ENCODE assay signal across 9 mouse cellular contexts in the genomic region with DNA sequence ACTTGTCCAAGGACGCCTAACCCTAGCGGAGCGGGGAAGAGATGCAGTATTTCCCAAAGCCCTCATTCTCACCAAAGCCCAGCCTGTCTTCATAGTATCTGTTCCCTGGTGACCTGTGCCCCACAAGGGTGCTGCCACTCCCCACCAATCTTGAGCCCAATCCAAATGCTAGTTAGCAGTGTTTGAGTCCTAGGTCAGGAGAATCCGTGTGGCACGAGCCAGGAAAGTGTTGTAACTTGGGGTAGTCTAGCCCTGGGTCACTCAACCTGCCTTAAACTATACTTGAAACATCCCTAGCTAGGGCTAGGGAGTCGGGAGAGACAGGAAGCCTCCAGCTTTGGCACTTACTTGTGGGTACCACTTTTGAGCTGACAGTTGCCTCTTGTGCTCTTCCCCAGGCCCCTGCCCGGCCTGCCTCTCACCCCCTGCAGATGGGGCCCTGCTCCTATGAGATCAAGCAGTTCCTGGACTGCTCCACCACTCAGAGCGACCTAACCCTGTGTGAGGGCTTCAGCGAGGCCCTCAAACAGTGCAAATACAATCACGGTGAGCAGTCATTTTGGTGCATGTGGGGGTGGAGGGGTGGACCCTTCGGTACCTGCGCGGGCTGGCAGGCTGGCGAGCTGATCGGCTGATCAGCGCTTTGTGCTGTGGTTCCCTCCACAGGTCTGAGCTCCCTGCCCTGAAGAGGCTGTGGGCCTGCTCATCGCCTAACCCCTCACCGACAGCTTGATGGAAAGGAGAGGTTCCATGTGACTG. TPM values are rescaled to one million over a fixed set of nuclear protein-coding genes. Genes with fewer than 3 reads are reported as not detected.
A peak's percentile ranks its signal among the peaks of the same experiment; 100 is the strongest.
DNase-seq lines count a peak whose midpoint lies in the region; ATAC-seq and TF ChIP-seq lines count a peak whose summit lies in the region.
"Had no signal": no experiment of that assay in that cellular context is flagged by ENCODE, and none has a peak within 500 bp of the region (broad histone marks: within the 10 kb centered on the region; RNA-seq: fewer than 3 reads in every experiment).

No protein-coding gene starts in this region.

- TF ChIP-seq CTCF in cerebellum, adult 2 months (IDR thresholded peaks at IDR 0.05; ENCODE audit: borderline replicate concordance, insufficient read depth, low read depth, low read length): no peak
- TF ChIP-seq CTCF in lung, adult 2 months (IDR thresholded peaks at IDR 0.05; ENCODE audit: insufficient read depth, low read length): no peak

- H3K4me1 ChIP-seq in cerebellum, adult 2 months (ENCODE audit: control insufficient read depth, insufficient read depth, low read length): peaks cover 12% of the 10 kb centered on the region
- peaks cover 3% of the 10 kb centered on the region; the same call in 1 of the 2 replicates for H3K4me1 ChIP-seq in lung, adult 2 months (ENCODE audit: control insufficient read depth, insufficient read depth, low read length)
- peaks cover 35% of the 10 kb centered on the region for H3K4me1 ChIP-seq in heart, embryonic 15.5 days (replicated peaks)
- peaks cover 39% of the 10 kb centered on the region for H3K4me1 ChIP-seq in neural tube, embryonic 15.5 days
- peaks cover 29% of the 10 kb centered on the region for H3K4me1 ChIP-seq in limb, embryonic 10.5 days

- peak overlapping the region; percentile 79 for H3K9ac ChIP-seq in heart, embryonic 15.5 days
- H3K9ac ChIP-seq in neural tube, embryonic 15.5 days (replicated peaks): no peak overlapping the region

- H3K9me3 ChIP-seq in heart, embryonic 15.5 days (replicated peaks): no peaks in the 10 kb centered on the region
- no peaks in the 10 kb centered on the region for H3K9me3 ChIP-seq in neural tube, embryonic 15.5 days (replicated peaks)
- no peaks in the 10 kb centered on the region for H3K9me3 ChIP-seq in limb, embryonic 10.5 days (replicated peaks)

- no peak for ATAC-seq in heart, embryonic 15.5 days (replicated peaks; ENCODE audit: insufficient number of reproducible peaks, insufficient read depth, low FRiP score, low read depth)
- ATAC-seq in neural tube, embryonic 15.5 days (ENCODE audit: low FRiP score): no peak

- H3K27me3 ChIP-seq in cerebellum, adult 2 months (ENCODE audit: control insufficient read depth, insufficient read depth, low read length): no peaks in the 10 kb centered on the region
- peaks cover 10% of the 10 kb centered on the region; the same call in 1 of the 2 replicates for H3K27me3 ChIP-seq in heart, embryonic 15.5 days
- H3K27me3 ChIP-seq in neural tube, embryonic 15.5 days (replicated peaks): peaks cover 5% of the 10 kb centered on the region; the same call in 1 of the 2 replicates
- H3K27me3 ChIP-seq in limb, embryonic 10.5 days (ENCODE audit: low read depth, poor library complexity, severe bottlenecking): peaks cover 78% of the 10 kb centered on the region

- peak overlapping the region; percentile 77 for H3K4me2 ChIP-seq in heart, embryonic 15.5 days
- peak overlapping the region; percentile 91 for H3K4me2 ChIP-seq in neural tube, embryonic 15.5 days

- H3K36me3 ChIP-seq in heart, embryonic 15.5 days: no peaks in the 10 kb centered on the region
- H3K36me3 ChIP-seq in neural tube, embryonic 15.5 days: no peaks in the 10 kb centered on the region
- no peaks in the 10 kb centered on the region for H3K36me3 ChIP-seq in limb, embryonic 10.5 days

- no peak for DNase-seq in cerebellum, adult 2 months
- DNase-seq in cerebellum, adult 9-10 months: no peak
- no peak for DNase-seq in lung, adult 2 months
- DNase-seq in lung, postnatal 36 days: no peak
- no peak for DNase-seq in limb, embryonic 10.5 days (ENCODE audit: low spot score)
- DNase-seq in gastrocnemius, adult 8-10 months (ENCODE audit: low spot score in 2 of 2): no peak

- no peak for TF ChIP-seq POLR2A in cerebellum, adult 2 months (IDR thresholded peaks at IDR 0.05; ENCODE audit: borderline replicate concordance, insufficient read depth, low read length)
- no peak for TF ChIP-seq POLR2A in lung, adult 2 months (IDR thresholded peaks at IDR 0.05; ENCODE audit: borderline replicate concordance, extremely low read depth, low read depth, low read length)

- H3K27ac ChIP-seq in cerebellum, adult 2 months (ENCODE audit: insufficient read depth, low read length): no peak overlapping the region
- H3K27ac ChIP-seq in heart, embryonic 15.5 days: peak overlapping the region; percentile 90; the same call in 1 of the 2 replicates
- H3K27ac ChIP-seq in neural tube, embryonic 15.5 days (replicated peaks): no peak overlapping the region
- H3K27ac ChIP-seq in limb, embryonic 10.5 days: no peak overlapping the region

- WGBS in cerebellum, adult 2 months: 45% methylated on average over 18 of the region's 18 CpGs
- WGBS in lung, adult 2 months: 55% methylated on average over 18 of the region's 18 CpGs
- WGBS in heart, embryonic 15.5 days: 41% methylated on average over 18 of the region's 18 CpGs
- WGBS in neural tube, embryonic 15.5 days: 42% methylated on average over 18 of the region's 18 CpGs
- WGBS in limb, embryonic 10.5 days: 33% methylated on average over 18 of the region's 18 CpGs

- peak overlapping the region; percentile 49 for H3K4me3 ChIP-seq in cerebellum, adult 2 months (replicated peaks; ENCODE audit: insufficient read depth, low read depth, low read length)
- peak overlapping the region; percentile 11 for H3K4me3 ChIP-seq in lung, adult 2 months (replicated peaks; ENCODE audit: extremely low read depth, low read depth, low read length)
- peak overlapping the region; percentile 73 for H3K4me3 ChIP-seq in heart, embryonic 15.5 days
- peak overlapping the region; percentile 64 for H3K4me3 ChIP-seq in neural tube, embryonic 15.5 days (replicated peaks)
- H3K4me3 ChIP-seq in limb, embryonic 10.5 days: no peak overlapping the region

RNA-seq across cellular contexts. Expression of a gene that starts 0.8 kb away (rescaled TPM):
- polyA plus RNA-seq in cerebellum, adult 2 months (2012; rRNA removed): 2.3 and 3.0 TPM in 2 replicates
- 83.9 and 89.2 TPM in 2 replicates for polyA plus RNA-seq in lung, adult 2 months (2012; rRNA removed)
- 25.6 and 38.1 TPM in 2 replicates for polyA plus RNA-seq in heart, embryonic 15.5 days (2015; fragmentation: Nextera tagmentation; extraction: Ambion mirVana)
- polyA plus RNA-seq in neural tube, embryonic 15.5 days (2015; fragmentation: Nextera tagmentation; extraction: Ambion mirVana): 18.6 and 25.4 TPM in 2 replicates
- polyA plus RNA-seq in limb, embryonic 10.5 days (2016; fragmentation: Nextera tagmentation; extraction: Ambion mirVana): 39.6 and 68.1 TPM in 2 replicates
- total RNA-seq in gastrocnemius, adult 8-10 months (2022): 1 to 10 TPM in 3 of 4 experiments, under 1 TPM in 1; 0.77 to 2.3 (median 1.4) TPM

RNA-seq across cellular contexts. Expression of a gene that starts 3.4 kb away (rescaled TPM):
- 0.54 and 0.70 TPM in 2 replicates for polyA plus RNA-seq in cerebellum, adult 2 months (2012; rRNA removed)
- polyA plus RNA-seq in lung, adult 2 months (2012; rRNA removed): 12.6 and 15.8 TPM in 2 replicates
- polyA plus RNA-seq in heart, embryonic 15.5 days (2015; fragmentation: Nextera tagmentation; extraction: Ambion mirVana): 0.68 and 0.71 TPM in 2 replicates
- polyA plus RNA-seq in neural tube, embryonic 15.5 days (2015; fragmentation: Nextera tagmentation; extraction: Ambion mirVana): 2.3 TPM in 2 replicates
- polyA plus RNA-seq in limb, embryonic 10.5 days (2016; fragmentation: Nextera tagmentation; extraction: Ambion mirVana): 0.20 and 0.49 TPM in 2 replicates
- not detected for total RNA-seq in gastrocnemius, adult 8-10 months (2022)

RNA-seq across cellular contexts. Expression of a gene that starts 4.2 kb away (rescaled TPM):
- polyA plus RNA-seq in cerebellum, adult 2 months (2012; rRNA removed): 567 and 609 TPM in 2 replicates
- polyA plus RNA-seq in lung, adult 2 months (2012; rRNA removed): 415 and 628 TPM in 2 replicates
- 530 and 565 TPM in 2 replicates for polyA plus RNA-seq in heart, embryonic 15.5 days (2015; fragmentation: Nextera tagmentation; extraction: Ambion mirVana)
- polyA plus RNA-seq in neural tube, embryonic 15.5 days (2015; fragmentation: Nextera tagmentation; extraction: Ambion mirVana): 166 and 190 TPM in 2 replicates
- 4.9 and 5.8 TPM in 2 replicates for polyA plus RNA-seq in limb, embryonic 10.5 days (2016; fragmentation: Nextera tagmentation; extraction: Ambion mirVana)
- 1,000 to 10,000 TPM; 1,130 to 1,571 (median 1,273) TPM for total RNA-seq in gastrocnemius, adult 8-10 months (2022)

RNA-seq across cellular contexts. Expression of a gene that starts 5.8 kb away (rescaled TPM):
- 0.21 and 1.00 TPM in 2 replicates for polyA plus RNA-seq in cerebellum, adult 2 months (2012; rRNA removed)
- 57.1 and 72.3 TPM in 2 replicates for polyA plus RNA-seq in lung, adult 2 months (2012; rRNA removed)
- polyA plus RNA-seq in heart, embryonic 15.5 days (2015; fragmentation: Nextera tagmentation; extraction: Ambion mirVana): 0.32 and 0.35 TPM in 2 replicates
- polyA plus RNA-seq in neural tube, embryonic 15.5 days (2015; fragmentation: Nextera tagmentation; extraction: Ambion mirVana): 1.0 and 1.4 TPM in 2 replicates
- 0.34 and 0.65 TPM in 2 replicates for polyA plus RNA-seq in limb, embryonic 10.5 days (2016; fragmentation: Nextera tagmentation; extraction: Ambion mirVana)
- not detected for total RNA-seq in gastrocnemius, adult 8-10 months (2022)
- total RNA-seq: layer of hippocampus, postnatal 36 days had no signal

RNA-seq across cellular contexts. Expression of a gene that starts 15.7 kb away (rescaled TPM):
- polyA plus RNA-seq in cerebellum, adult 2 months (2012; rRNA removed): 78.5 and 82.1 TPM in 2 replicates
- polyA plus RNA-seq in lung, adult 2 months (2012; rRNA removed): 41.2 and 53.1 TPM in 2 replicates
- polyA plus RNA-seq in heart, embryonic 15.5 days (2015; fragmentation: Nextera tagmentation; extraction: Ambion mirVana): 93.7 and 118 TPM in 2 replicates
- polyA plus RNA-seq in neural tube, embryonic 15.5 days (2015; fragmentation: Nextera tagmentation; extraction: Ambion mirVana): 229 and 243 TPM in 2 replicates
- 285 and 294 TPM in 2 replicates for polyA plus RNA-seq in limb, embryonic 10.5 days (2016; fragmentation: Nextera tagmentation; extraction: Ambion mirVana)
- total RNA-seq in gastrocnemius, adult 8-10 months (2022): 10 to 100 TPM; 11.0 to 16.7 (median 11.5) TPM

Comparison
In these comparisons a context has a peak if more than half of its experiments do, and no peak if none do; other contexts are left out.
1. RNA of a gene that starts 4.2 kb away (polyA plus RNA-seq): 567 to 609 TPM in cerebellum, adult 2 months, 530 to 565 TPM in heart, embryonic 15.5 days, 415 to 628 TPM in lung, adult 2 months and 166 to 190 TPM in neural tube, embryonic 15.5 days; 4.9 to 5.8 TPM in limb, embryonic 10.5 days; every median in the first group is over 10 times any median in the second.